Mouse (Mus musculus) embryonic stem cell, embryonic (primary cell): ENCODE data around the gene Gm9767.

ENCODE experiments used
- CTCF ChIA-PET, 4 experiments: fragments of 300-600 bp in 2 of 4; fragments of 350-600 bp in 2 of 4; sonication (Branson Sonifier 250); formaldehyde crosslinking; loops; one replicate each; lab custom pipeline; 2022; ENCODE audit warnings: inconsistent platforms in 2 of 4; lab: Charles Lee
- POLR2A ChIA-PET, 4 experiments: fragments of 300-600 bp in 2 of 4; fragments of 350-600 bp in 2 of 4; sonication (Branson Sonifier 250); formaldehyde crosslinking; loops; one replicate each; lab custom pipeline; 2022; ENCODE audit warnings: antibody characterized with exemption in 4 of 4, inconsistent platforms in 1 of 4; lab: Charles Lee

Gene Gm9767

DNA sequence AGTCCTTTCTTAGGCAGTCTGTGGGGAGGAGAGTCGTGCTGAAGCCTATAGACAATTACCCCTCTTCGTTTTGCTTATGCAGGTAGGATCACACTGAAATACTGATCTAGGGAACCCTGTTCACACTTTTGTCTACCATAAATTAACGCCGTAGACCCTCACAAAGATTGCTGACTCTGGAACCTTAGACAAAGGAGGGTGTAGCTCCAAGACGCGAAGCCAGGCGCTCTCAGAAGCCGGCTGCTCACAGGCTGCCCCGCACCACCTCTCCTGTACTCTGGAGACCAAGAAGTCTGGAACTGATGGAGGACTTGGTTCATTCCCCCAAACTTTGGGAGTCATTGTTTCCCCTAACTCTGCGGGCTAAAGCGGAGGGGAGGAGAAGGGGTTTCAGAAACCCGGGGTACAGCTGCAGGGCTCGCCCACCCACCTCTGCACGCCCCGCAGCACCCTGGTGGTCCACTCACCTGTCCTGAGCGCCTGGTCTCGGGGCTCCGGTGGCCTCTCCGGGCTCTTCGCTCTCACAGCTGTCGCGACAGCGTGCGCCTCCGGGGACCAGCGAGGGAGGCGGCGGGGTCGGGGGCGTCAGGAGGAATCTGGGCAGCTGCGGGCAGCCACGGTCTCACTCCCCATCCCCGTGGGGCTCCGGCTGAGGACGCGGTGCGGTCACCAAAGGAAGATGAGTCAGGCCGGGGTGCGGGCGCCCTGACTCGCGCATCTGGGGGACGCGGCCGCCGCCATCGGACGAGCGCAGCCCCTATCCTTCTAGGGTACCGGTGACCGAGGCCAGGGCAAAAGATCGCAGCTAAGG is at the start of gene Gm9767:
TSS of gene Gm9767 (plus strand) at position 585 of the 811 bp plus-strand sequence.
- ChIA-PET CTCF (interaction anchor here in 2 of 4 experiments (0.6 to 1.2 kb wide), 3 partner anchors 62 to 391 kb away, joined by 3 read pairs; no protein-coding TSS in a partner anchor), POLR2A (interaction anchor here in 1 of 4 experiments (0.5 kb wide), 1 partner anchor 391 kb away, joined by 3 read pairs; no protein-coding TSS in a partner anchor)

DNA sequence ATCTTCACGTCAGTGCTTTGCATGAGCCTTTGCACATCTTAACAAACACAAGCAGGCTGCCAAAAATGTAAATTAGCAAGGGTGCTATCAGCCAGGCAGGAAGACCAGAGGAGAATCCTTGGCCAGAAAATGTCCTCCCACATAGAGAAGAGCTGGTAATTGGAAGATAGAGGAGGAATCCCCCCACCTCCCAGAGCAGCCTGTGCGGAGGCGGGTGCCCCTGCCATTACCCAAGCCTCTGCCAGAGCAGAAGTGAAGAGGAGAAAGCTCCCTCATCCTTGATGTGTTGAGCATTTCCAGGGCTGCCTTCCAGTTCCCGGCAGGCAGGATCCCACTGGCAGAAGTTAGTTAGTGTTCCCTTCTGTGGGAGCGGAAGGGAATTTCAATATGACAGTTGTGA is 43.1 kb upstream of the Gm9767 start:
- CTCF ChIA-PET = no interaction called here
- POLR2A ChIA-PET = no interaction called here

DNA sequence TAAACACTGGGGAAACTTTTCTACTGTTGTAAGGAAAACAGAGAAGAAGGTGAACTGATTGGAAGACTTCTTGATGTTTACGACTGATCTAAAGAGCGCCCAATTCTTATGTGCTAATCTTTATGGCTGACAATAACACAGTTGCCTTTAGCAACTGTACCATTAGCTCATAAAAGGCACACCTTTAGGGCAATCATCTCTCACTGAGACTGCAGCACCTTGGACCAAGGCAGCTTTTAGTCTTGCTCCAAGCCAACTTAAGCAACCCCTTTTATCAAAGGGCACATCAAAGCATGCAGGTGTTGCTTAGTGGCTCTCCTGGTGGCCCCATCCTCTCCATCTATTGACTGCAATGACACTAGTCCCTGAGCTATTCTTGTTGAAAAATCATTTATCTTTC is 26.9 kb upstream of the Gm9767 start:
- CTCF ChIA-PET = no interaction called here
- POLR2A ChIA-PET = no interaction called here

DNA sequence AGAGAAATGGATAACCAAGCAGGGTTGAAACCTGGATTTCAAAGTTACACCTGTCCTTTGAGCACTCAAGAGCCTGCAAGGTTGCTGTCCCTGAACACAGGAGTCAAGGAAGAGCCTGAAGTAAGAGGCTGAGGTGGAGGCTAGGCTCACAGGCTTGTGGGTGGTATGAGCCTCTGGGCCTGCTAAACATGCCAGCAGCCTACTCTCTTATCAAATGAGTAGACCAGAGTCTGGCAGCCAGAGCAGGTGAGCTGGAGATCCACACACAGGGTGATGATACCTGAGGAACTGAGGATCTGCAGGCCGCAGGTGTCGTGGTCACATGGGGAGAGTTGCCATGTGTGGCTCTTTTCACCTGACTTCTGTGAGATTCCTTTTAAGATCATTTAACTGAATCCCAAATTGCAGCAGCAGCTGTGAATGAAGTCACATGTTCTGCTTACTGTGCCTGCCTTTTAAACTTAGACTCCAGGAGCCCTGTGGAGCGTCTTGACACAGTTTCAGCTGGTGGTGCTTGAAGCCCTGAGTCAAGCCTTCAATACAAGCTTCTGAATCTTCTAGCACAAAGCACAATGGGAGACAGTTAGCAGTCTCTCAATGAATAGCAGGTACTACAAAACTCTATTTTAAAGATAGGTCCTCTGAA is 18.3 kb upstream of the Gm9767 start:
- CTCF ChIA-PET = no interaction called here
- POLR2A ChIA-PET = interaction anchor here in 1 of 4 experiments (0.6 kb wide), 1 partner anchor 177 kb away, joined by 4 read pairs; no protein-coding TSS in a partner anchor

- ChIA-PET CTCF (no interaction called here), POLR2A (no interaction called here)
Observed at GRCm38 (mm10) chr10:26063071-26063470, 15.0 kb upstream of the Gm9767 start.

- ChIA-PET POLR2A (no interaction called here), CTCF (no interaction called here)
Observed at GRCm38 (mm10) chr10:26071986-26072385, 6.1 kb upstream of the Gm9767 start.

GRCm38 (mm10) chr10:26076949-26077348 is 1.1 kb upstream of the Gm9767 start:
- POLR2A ChIA-PET = no interaction called here
- CTCF ChIA-PET = no interaction called here

GRCm38 (mm10) chr10:26078521-26079142 is 577 bp downstream of the Gm9767 start, which contains the start of gene Tmem200a:
TSS of gene Tmem200a (minus strand) at chr10:26079052.
- ChIA-PET POLR2A (no interaction called here), CTCF (interaction anchor here (0.5 to 1.2 kb wide), 8 partner anchors 13 to 1018 kb away, joined by 3 to 6 read pairs (median 3); no protein-coding TSS in a partner anchor)

- ChIA-PET CTCF (interaction anchor here in 1 of 4 experiments (0.7 kb wide), 1 partner anchor 243 kb away, joined by 5 read pairs; no protein-coding TSS in a partner anchor), POLR2A (no interaction called here)
Observed at GRCm38 (mm10) chr10:26079678-26080077, 1.6 kb downstream of the Gm9767 start.

DNA sequence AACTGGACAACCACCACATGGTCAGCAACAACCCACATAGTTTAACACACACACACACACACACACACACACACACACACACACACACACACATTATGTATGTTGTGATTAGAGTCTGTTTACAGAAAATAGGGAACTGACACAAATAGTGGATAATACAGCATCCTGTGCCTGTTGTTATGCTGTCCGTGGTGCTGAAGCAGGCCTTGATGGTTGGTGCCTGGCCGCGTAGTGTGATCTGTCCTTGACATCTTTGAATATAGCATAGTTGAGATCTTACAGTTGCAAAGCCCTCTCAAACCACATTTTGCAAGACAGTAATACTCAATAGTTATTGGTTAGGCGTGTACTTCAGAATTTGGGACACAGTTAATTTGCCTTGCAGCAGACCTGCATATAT is 4.0 kb downstream of the Gm9767 start:
- ChIA-PET POLR2A (interaction anchor here in 1 of 4 experiments (0.6 kb wide), 1 partner anchor 169 kb away, joined by 3 read pairs; no protein-coding TSS in a partner anchor), CTCF (interaction anchor here in 1 of 4 experiments (0.7 kb wide), 1 partner anchor 843 kb away, joined by 4 read pairs; no protein-coding TSS in a partner anchor)

GRCm38 (mm10) chr10:26103330-26103982 is 25.4 kb downstream of the Gm9767 start:
- CTCF ChIA-PET = no interaction called here
- POLR2A ChIA-PET = no interaction called here

- CTCF ChIA-PET = no interaction called here
Observed at GRCm38 (mm10) chr10:26114409-26114808, 36.4 kb downstream of the Gm9767 start.

GRCm38 (mm10) chr10:26119067-26119821 is 41.2 kb downstream of the Gm9767 start:
- CTCF ChIA-PET = no interaction called here
- POLR2A ChIA-PET = no interaction called here

More at GRCm38 (mm10) chr10:26114409-26114808, 36.4 kb downstream of the Gm9767 start:
- POLR2A ChIA-PET = no interaction called here

DNA sequence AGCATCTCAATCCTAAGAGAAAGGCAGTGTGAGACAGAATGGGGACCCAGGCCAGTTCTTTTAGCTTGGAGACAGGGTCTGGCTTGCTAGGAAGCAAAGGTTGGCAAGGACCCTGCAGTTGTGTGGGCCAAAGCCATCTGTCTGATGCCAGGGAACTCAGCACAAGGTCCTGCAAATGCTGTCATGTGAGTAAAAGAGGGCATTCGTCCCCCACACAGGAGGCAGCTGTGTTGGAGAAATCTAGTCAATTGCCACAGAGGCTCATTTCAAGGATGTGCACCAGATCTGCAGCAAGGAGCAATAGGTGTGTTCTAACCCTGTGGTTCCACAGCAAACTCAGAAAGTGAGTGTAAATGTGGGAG is 41.7 kb downstream of the Gm9767 start:
- ChIA-PET CTCF (no interaction called here), POLR2A (no interaction called here)
